Mouse (Mus musculus): ENCODE data around the gene Fhit. TPM values are rescaled to one million over a fixed set of nuclear protein-coding genes. Genes with fewer than 3 reads are reported as not detected.
"Not testable (repeated sequence)": the region's sequence is repeated elsewhere in the genome, so short reads cannot be mapped to it uniquely, and the experiment has no call there.

Gene Fhit
- polyA plus RNA-seq, 1 experiment from 2014 or later: 8.0 TPM

GRCm38 (mm10) chr14:9896556-9896955 lies 1265.3 kb downstream of the Fhit start:
- Histone ChIP-seq H3K4me3 (no peak overlapping the region), H3K4me2 (no peak overlapping the region), H3K4me1 (replicated peaks) (no peaks in the 10 kb centered on the region), H3K9ac (no peak overlapping the region), H3K36me3 (no peaks in the 10 kb centered on the region), H3K9me3 (no peaks in the 10 kb centered on the region), H3K27ac (no peak overlapping the region), H3K27me3 (no peaks in the 10 kb centered on the region)
- WGBS: 96% methylated on average over 1 of the region's 1 CpGs
- no peak for ATAC-seq (ENCODE audit: low FRiP score)

- 89% methylated on average over 2 of the region's 2 CpGs for WGBS
- Histone ChIP-seq H3K36me3 (no peaks in the 10 kb centered on the region), H3K9me3 (no peaks in the 10 kb centered on the region), H3K27me3 (no peaks in the 10 kb centered on the region), H3K9ac (no peak overlapping the region), H3K4me1 (replicated peaks) (no peaks in the 10 kb centered on the region), H3K27ac (no peak overlapping the region), H3K4me2 (no peak overlapping the region), H3K4me3 (no peak overlapping the region)
- no peak for ATAC-seq (ENCODE audit: low FRiP score)
These were observed 1309.8 kb downstream of the Fhit start for GRCm38 (mm10) chr14:9852041-9852440.

GRCm38 (mm10) chr14:9832290-9832689 lies 1329.5 kb downstream of the Fhit start:
- Histone ChIP-seq H3K27ac (no peak overlapping the region), H3K36me3 (no peaks in the 10 kb centered on the region), H3K4me1 (replicated peaks) (no peaks in the 10 kb centered on the region), H3K4me3 (no peak overlapping the region), H3K4me2 (no peak overlapping the region), H3K9ac (no peak overlapping the region), H3K27me3 (no peaks in the 10 kb centered on the region), H3K9me3 (no peaks in the 10 kb centered on the region)
- ATAC-seq (ENCODE audit: low FRiP score): no peak

GRCm38 (mm10) chr14:9828699-9829240 lies 1333.1 kb downstream of the Fhit start:
- not testable (repeated sequence) for H3K36me3 ChIP-seq

GRCm38 (mm10) chr14:9815963-9816362 lies 1345.9 kb downstream of the Fhit start:
- Histone ChIP-seq H3K4me3 (no peak overlapping the region), H3K9me3 (no peaks in the 10 kb centered on the region), H3K36me3 (no peaks in the 10 kb centered on the region), H3K27ac (no peak overlapping the region), H3K9ac (no peak overlapping the region), H3K4me1 (replicated peaks) (peaks cover 12% of the 10 kb centered on the region), H3K4me2 (no peak overlapping the region), H3K27me3 (no peaks in the 10 kb centered on the region)
- ATAC-seq (ENCODE audit: low FRiP score): no peak
- WGBS: 92% methylated on average over 4 of the region's 4 CpGs

More at GRCm38 (mm10) chr14:9828699-9829240, 1333.1 kb downstream of the Fhit start:
- H3K4me2 ChIP-seq; H3K9me3 ChIP-seq; H3K4me1 ChIP-seq (replicated peaks); H3K9ac ChIP-seq; H3K27ac ChIP-seq; H3K4me3 ChIP-seq; ATAC-seq (ENCODE audit: low FRiP score); H3K27me3 ChIP-seq: not testable (repeated sequence)
- 89% methylated on average over 8 of the region's 8 CpGs for WGBS

GRCm38 (mm10) chr14:9811847-9812321 lies 1350.0 kb downstream of the Fhit start:
- H3K27me3 ChIP-seq: no peaks in the 10 kb centered on the region
- H3K4me1 ChIP-seq (replicated peaks): peaks cover 14% of the 10 kb centered on the region
- H3K4me2 ChIP-seq: peak overlapping the region; percentile 23; the same call in 1 of the 2 replicates
- H3K27ac ChIP-seq: peak overlapping the region; percentile 66
- H3K9ac ChIP-seq: no peak overlapping the region
- H3K4me3 ChIP-seq: no peak overlapping the region
- no peaks in the 10 kb centered on the region for H3K9me3 ChIP-seq
- no peak for ATAC-seq (ENCODE audit: low FRiP score)
- H3K36me3 ChIP-seq: no peaks in the 10 kb centered on the region
- WGBS: 53% methylated on average over 9 of the region's 9 CpGs

GRCm38 (mm10) chr14:9811177-9811846 lies 1350.5 kb downstream of the Fhit start:
- H3K9me3 ChIP-seq: no peaks in the 10 kb centered on the region
- H3K4me2 ChIP-seq: peak overlapping the region; percentile 23; the same call in 1 of the 2 replicates
- 47% methylated on average over 7 of the region's 7 CpGs for WGBS
- peaks cover 14% of the 10 kb centered on the region for H3K4me1 ChIP-seq (replicated peaks)
- H3K4me3 ChIP-seq: no peak overlapping the region
- H3K27me3 ChIP-seq: no peaks in the 10 kb centered on the region
- H3K27ac ChIP-seq: peak overlapping the region; percentile 66; the same call in 1 of the 2 replicates
- peak; percentile 59; the same call in 1 of the 2 replicates for ATAC-seq (ENCODE audit: low FRiP score)
- H3K9ac ChIP-seq: no peak overlapping the region
- H3K36me3 ChIP-seq: no peaks in the 10 kb centered on the region

- H3K9ac ChIP-seq: no peak overlapping the region
- no peaks in the 10 kb centered on the region for H3K4me1 ChIP-seq (replicated peaks)
- ATAC-seq (ENCODE audit: low FRiP score): no peak
- no peaks in the 10 kb centered on the region for H3K36me3 ChIP-seq
- no peaks in the 10 kb centered on the region for H3K27me3 ChIP-seq
- H3K4me2 ChIP-seq: no peak overlapping the region
- H3K27ac ChIP-seq: no peak overlapping the region
- H3K4me3 ChIP-seq: no peak overlapping the region
- no peaks in the 10 kb centered on the region for H3K9me3 ChIP-seq
These were observed 1368.4 kb downstream of the Fhit start for GRCm38 (mm10) chr14:9793403-9793802.

- 44% methylated on average over 3 of the region's 3 CpGs for WGBS
- Histone ChIP-seq H3K4me1 (replicated peaks) (no peaks in the 10 kb centered on the region), H3K27me3 (no peaks in the 10 kb centered on the region), H3K9ac (no peak overlapping the region), H3K4me2 (no peak overlapping the region), H3K36me3 (no peaks in the 10 kb centered on the region), H3K9me3 (no peaks in the 10 kb centered on the region), H3K27ac (no peak overlapping the region), H3K4me3 (no peak overlapping the region)
- no peak for ATAC-seq (ENCODE audit: low FRiP score)
These were observed 1373.4 kb downstream of the Fhit start for GRCm38 (mm10) chr14:9788402-9788950.

- Histone ChIP-seq H3K4me3 (no peak overlapping the region), H3K4me1 (replicated peaks) (no peaks in the 10 kb centered on the region), H3K27ac (no peak overlapping the region), H3K27me3 (no peaks in the 10 kb centered on the region), H3K9ac (no peak overlapping the region), H3K36me3 (no peaks in the 10 kb centered on the region), H3K9me3 (no peaks in the 10 kb centered on the region), H3K4me2 (no peak overlapping the region)
- ATAC-seq (ENCODE audit: low FRiP score): no peak
- WGBS: 93% methylated on average over 1 of the region's 1 CpGs
These were observed 1374.4 kb downstream of the Fhit start for GRCm38 (mm10) chr14:9787389-9787788.

GRCm38 (mm10) chr14:9785861-9786260 lies 1376.0 kb downstream of the Fhit start:
- Histone ChIP-seq H3K36me3 (no peaks in the 10 kb centered on the region), H3K4me2 (no peak overlapping the region), H3K27ac (no peak overlapping the region), H3K9me3 (no peaks in the 10 kb centered on the region), H3K4me3 (no peak overlapping the region), H3K27me3 (no peaks in the 10 kb centered on the region), H3K9ac (no peak overlapping the region), H3K4me1 (replicated peaks) (no peaks in the 10 kb centered on the region)
- WGBS: 68% methylated on average over 1 of the region's 1 CpGs
- ATAC-seq (ENCODE audit: low FRiP score): no peak

GRCm38 (mm10) chr14:9751341-9751740 lies 1410.5 kb downstream of the Fhit start:
- WGBS: 92% methylated on average over 4 of the region's 4 CpGs
- H3K9me3 ChIP-seq: no peaks in the 10 kb centered on the region
- H3K27ac ChIP-seq: no peak overlapping the region
- H3K36me3 ChIP-seq: no peaks in the 10 kb centered on the region
- H3K9ac ChIP-seq: no peak overlapping the region
- no peak overlapping the region for H3K4me3 ChIP-seq
- H3K27me3 ChIP-seq: no peaks in the 10 kb centered on the region
- no peak for ATAC-seq (ENCODE audit: low FRiP score)
- H3K4me2 ChIP-seq: no peak overlapping the region
- no peaks in the 10 kb centered on the region for H3K4me1 ChIP-seq (replicated peaks)

- Histone ChIP-seq H3K27me3 (no peaks in the 10 kb centered on the region), H3K4me1 (replicated peaks) (no peaks in the 10 kb centered on the region), H3K9ac (no peak overlapping the region), H3K27ac (no peak overlapping the region), H3K4me3 (no peak overlapping the region), H3K4me2 (no peak overlapping the region), H3K36me3 (no peaks in the 10 kb centered on the region), H3K9me3 (no peaks in the 10 kb centered on the region)
- no peak for ATAC-seq (ENCODE audit: low FRiP score)
- WGBS: 92% methylated on average over 1 of the region's 1 CpGs
These were observed 1413.1 kb downstream of the Fhit start for GRCm38 (mm10) chr14:9748709-9749108.
